Mouse (Mus musculus): Measurements from ENCODE around the gene Zfp536.

The Zfp536 gene

DNA sequence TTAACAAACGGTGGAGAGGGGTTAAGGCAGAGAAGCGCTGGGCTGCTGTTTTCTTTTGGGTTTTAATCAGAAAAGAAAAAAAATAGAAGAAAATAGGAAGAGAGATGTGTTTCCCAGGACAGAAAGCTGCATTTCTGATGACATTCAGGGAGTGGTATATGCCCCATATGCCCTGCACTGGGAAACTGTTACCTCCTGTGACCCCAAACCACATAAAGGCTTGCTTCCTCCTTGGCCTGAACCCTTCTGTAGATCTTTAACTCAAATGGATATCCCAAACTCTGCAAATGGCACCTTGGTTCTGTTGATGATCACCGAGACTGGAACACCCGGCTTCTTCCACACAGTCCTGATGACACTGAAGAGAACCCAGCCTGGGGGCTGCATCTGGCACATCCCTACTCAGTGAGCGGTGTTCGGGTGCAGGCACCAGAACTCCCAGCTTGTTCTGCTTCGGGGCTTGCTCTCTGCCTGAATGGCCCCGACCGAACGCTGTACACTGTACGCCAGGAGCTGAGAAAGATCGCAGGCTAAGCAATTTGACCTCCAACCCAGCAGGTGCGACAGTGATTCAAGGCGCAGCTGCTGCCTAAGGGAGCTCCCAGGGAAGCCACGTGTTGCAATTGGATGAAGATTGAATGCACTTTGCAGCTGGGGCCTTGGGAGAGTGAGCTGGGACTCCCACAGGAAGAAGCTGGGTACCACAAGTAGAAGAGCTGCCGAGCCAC, 334.2 kb downstream of the Zfp536 start:
- DNase-seq, result no peak

DNA sequence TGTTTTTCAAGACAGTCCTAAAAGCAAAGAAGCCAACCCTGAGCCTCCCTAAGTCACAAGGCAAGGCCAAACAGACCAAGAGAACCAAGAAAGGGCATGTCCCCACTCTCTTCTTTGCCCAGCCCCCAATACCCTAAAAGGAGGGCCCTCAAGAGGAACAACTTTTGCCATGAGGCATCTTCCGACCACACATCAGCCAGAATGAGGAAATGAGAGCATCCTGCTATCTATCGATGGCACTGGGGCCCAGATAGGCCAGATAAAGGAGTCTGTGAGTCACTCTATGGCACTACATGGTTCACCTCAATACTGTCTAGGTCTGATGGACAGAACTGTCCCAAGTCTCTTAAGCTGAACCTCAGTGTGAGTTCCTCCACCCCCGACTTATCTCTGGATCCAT, 335.6 kb downstream of the Zfp536 start:
- DNase-seq, result no peak

DNA sequence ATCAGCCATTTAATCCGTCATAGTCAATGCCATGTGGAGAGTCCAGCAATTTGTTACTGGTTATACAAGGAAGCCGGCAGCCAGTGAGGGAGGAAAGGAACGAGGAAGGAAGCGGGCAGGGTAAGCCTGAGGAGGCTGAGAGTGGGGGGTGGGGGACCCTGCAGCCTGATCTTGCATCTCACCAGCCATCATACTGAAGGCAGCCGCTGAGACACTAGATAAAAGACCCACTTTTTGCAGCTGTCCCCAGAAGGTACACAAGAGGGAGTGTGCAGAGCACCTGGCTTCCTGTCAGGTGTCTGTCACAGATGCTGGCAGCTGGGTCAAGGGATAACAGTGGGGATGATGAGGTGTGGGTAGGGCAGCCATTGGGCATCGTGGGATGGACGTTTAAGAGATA, 340.3 kb downstream of the Zfp536 start:
- DNase-seq, result no peak

DNA sequence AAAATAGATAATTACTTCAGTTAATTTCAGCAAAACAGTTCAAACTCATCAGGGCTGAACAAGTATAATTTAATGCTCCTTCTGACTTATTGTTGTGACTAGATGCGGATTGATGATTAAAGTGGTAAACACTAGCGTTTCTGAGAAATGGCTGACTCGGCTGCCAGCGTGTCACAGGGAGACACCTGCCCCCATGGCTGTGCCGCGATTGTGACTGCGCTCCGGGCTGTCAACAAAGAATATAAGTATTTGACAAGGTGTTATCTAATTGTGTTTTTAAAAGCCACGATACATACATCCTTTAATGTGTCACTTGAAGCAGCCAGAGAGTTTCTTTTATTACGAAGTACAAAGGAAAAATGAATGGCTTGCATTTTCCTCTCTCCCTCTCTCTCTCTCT, 342.0 kb downstream of the Zfp536 start:
- DNase-seq, result no peak

DNA sequence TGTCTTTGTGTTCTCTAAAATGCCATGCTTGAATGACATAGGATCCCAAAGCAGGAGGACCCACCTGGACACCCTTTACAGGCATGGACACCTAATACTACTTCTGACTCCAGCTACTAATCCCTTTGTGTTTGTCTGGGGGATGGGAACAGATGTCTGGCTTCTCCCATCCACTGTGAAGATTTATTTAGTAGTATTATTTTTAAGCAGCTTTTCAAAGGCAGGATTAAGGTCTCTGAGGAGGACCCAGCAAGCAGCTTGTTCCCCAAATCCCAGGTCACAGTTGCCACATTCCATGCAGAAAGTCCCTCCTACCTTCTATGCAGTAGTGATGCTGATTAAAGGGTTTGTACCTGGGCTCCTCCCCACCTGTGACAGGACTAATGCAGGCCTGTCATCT, 347.4 kb downstream of the Zfp536 start:
- no peak for DNase-seq

DNA sequence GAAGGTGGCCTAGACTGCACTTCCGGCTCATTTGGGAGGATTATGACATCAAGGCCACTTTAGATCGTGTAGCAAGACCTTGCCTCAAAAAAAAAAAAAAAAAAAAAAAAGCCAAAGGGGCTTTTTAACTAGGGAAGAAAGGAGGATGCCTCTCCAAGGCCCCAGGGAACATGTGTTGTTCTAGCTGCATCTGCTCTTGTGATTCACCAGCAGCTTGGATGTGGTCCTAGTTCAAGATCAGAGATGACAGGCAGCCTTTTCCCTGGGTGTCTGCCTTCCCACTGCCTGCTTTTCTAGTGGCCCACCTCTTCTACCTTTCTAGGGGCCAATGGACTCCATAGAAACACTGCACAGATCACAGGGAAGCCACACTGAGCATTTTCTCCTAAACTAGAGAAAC, 350.5 kb downstream of the Zfp536 start:
- no peak for DNase-seq
